Mouse (Mus musculus) CD4-positive naive resting alpha-beta T cell, adult 57 days (primary cell): ENCODE data around the gene Ghr. TPM values are rescaled to one million over a fixed set of nuclear protein-coding genes. Genes with fewer than 3 reads are reported as not detected.

Source experiments
- total RNA-seq: library from RNA; stranded (reverse); gene quantifications from one replicate; pipeline ENCODE4 v1.2.4, GENCODE M21; 2023

The Ghr gene
- not detected for total RNA-seq

DNA sequence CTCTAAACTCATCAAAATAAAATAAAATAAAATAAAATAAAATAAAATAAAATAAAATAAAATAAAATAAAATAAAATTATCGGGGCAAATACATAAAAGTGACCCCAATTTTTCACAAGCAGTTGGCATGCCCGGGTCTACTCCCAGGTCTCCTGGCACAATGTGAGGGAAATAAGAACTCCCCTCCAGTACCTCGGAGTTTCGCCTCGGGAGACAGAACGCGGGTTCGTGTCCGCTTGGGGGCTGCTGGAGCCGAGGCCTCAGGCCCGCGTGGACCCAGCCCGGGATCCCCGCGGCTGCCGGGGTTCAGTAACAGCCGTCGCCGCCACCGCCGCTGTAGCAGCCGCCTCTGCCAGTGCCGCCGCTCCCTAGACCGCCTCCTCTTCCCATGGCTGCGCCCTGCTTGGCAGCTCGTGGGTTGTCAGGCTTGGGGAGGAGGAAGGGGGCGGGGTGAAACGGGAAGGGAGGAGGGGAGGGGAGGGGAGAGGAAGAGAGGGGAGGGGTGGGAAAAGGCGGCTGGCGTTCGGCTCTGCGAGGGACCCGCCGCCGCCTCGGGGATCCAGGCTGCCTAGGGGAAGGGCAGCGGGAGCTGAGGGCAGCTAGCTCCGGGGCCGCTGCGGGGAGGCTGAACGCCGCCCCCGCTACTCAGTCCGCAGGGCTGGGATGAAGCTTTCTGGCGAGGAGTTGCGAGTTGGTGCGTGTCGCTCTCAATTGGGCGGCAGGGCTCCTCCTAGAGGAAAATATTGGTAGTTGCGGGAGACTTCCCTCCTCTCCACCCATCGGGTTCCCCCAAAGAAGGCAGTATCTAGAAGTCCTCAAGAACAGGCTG lies at the start of gene Ghr:
Ghr (minus strand) TSS at position 686 of the 830 bp plus-strand sequence.

DNA sequence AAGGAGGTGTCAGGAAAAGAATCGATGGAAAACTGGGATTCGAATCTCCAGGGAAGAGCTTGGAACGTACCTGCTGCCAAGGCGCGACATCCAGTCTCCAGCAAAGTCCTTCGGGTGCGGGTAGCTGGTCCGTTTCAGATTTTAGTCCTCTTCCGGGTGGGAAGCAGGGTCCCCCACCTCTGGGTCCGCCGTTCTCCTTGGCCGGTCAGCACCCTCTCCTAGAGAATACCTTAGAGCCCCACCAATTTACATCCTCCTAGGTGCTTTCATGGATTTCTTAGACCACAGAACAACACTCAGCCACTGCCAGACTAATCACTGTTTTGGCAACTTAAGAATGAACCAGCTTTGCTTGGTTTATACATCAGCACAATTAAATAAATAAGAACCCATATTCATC lies 279.9 kb downstream of the Ghr start, which contains the start of gene Ccdc152:
Ccdc152 (minus strand) TSS at position 101 of the 400 bp plus-strand sequence.

DNA sequence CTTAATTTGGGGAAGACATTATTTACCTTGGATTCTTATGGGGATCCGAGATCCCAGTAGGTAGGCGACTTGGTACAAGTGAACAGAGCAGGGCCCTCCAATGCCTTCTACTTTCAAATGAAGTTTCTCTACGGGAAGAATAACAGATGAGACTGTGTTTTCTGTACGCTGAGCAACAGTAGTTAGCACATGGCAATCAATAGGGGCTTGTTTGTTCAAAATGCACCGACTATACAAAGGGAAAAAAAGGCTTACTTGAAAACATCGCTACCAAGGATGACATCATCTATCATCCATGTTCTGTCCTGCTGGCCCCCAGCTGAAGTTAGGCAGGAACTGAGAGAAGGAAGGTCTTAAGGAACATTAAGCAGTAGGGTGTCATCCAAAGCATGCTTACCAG lies 315.0 kb downstream of the Ghr start, which contains the start of gene Selenop:
Selenop (plus strand) TSS at position 301 of the 400 bp plus-strand sequence.

